In genomic region chr4:149571209-149571608, GRCm38 (mm10) we compare ENCODE assay signal across 10 mouse cellular contexts. TPM values are rescaled to one million over a fixed set of nuclear protein-coding genes. Genes with fewer than 3 reads are reported as not detected.
DNase-seq lines count a peak whose midpoint lies in the region; ATAC-seq and TF ChIP-seq lines count a peak whose summit lies in the region.
"Had no signal": no experiment of that assay in that cellular context is flagged by ENCODE, and none has a peak within 500 bp of the region (broad histone marks: within the 10 kb centered on the region; RNA-seq: fewer than 3 reads in every experiment).

No protein-coding gene starts in this region.

- H3K4me2 ChIP-seq in limb, embryonic 13.5 days (replicated peaks): no peak overlapping the region
- H3K4me2 ChIP-seq in stomach, embryonic 15.5 days: peak overlapping the region; percentile 4; the same call in 1 of the 2 replicates
- H3K4me2 ChIP-seq in neural tube, embryonic 15.5 days: no peak overlapping the region

- intact Hi-C loops in gastrocnemius, adult 2 months (cut with DNase I): no loop called here
- intact Hi-C loops in gastrocnemius, postnatal 14 days (cut with DNase I; ENCODE audit: low total_unique reads): no loop called here

- DNase-seq in gastrocnemius, adult 2 months: no peak
- no peak for DNase-seq in gastrocnemius, postnatal 14 days
- DNase-seq in limb, embryonic 10.5 days (ENCODE audit: low spot score): no peak
- DNase-seq in large intestine, adult 2 months (ENCODE audit: low read depth, low spot score): peak; percentile 67
- DNase-seq in layer of hippocampus, adult 11-12 months (ENCODE audit: low spot score): no peak
- DNase-seq: layer of hippocampus, postnatal 36 days had no signal

- H3K4me1 ChIP-seq in limb, embryonic 13.5 days: peaks cover 33% of the 10 kb centered on the region
- peaks cover 35% of the 10 kb centered on the region for H3K4me1 ChIP-seq in limb, embryonic 10.5 days
- peaks cover 42% of the 10 kb centered on the region for H3K4me1 ChIP-seq in stomach, embryonic 15.5 days
- H3K4me1 ChIP-seq in neural tube, embryonic 15.5 days: peaks cover 8% of the 10 kb centered on the region

- ATAC-seq in limb, embryonic 13.5 days (ENCODE audit: low FRiP score, low read depth): no peak
- ATAC-seq in stomach, embryonic 15.5 days (ENCODE audit: insufficient read depth, low FRiP score, low read depth): peak; percentile 20; the same call in 1 of the 2 replicates
- no peak for ATAC-seq in neural tube, embryonic 15.5 days (ENCODE audit: low FRiP score)
- ATAC-seq: forebrain, embryonic 16.5 days had no signal

- H3K9ac ChIP-seq in limb, embryonic 13.5 days: peak overlapping the region; percentile 39
- no peak overlapping the region for H3K9ac ChIP-seq in stomach, embryonic 15.5 days
- no peak overlapping the region for H3K9ac ChIP-seq in neural tube, embryonic 15.5 days (replicated peaks)

- peak overlapping the region; percentile 55 for H3K4me3 ChIP-seq in gastrocnemius, adult 2 months
- no peak overlapping the region for H3K4me3 ChIP-seq in limb, embryonic 13.5 days
- H3K4me3 ChIP-seq in limb, embryonic 10.5 days: no peak overlapping the region
- no peak overlapping the region for H3K4me3 ChIP-seq in stomach, embryonic 15.5 days (replicated peaks)
- H3K4me3 ChIP-seq in neural tube, embryonic 15.5 days (replicated peaks): no peak overlapping the region

- 80% methylated on average over 5 of the region's 5 CpGs for WGBS in limb, embryonic 13.5 days
- 82% methylated on average over 5 of the region's 5 CpGs for WGBS in limb, embryonic 10.5 days
- 25% methylated on average over 5 of the region's 5 CpGs for WGBS in large intestine, adult 2 months
- WGBS in stomach, embryonic 15.5 days: 62% methylated on average over 5 of the region's 5 CpGs
- 85% methylated on average over 5 of the region's 5 CpGs for WGBS in neural tube, embryonic 15.5 days

- no peaks in the 10 kb centered on the region for H3K9me3 ChIP-seq in limb, embryonic 13.5 days
- H3K9me3 ChIP-seq in limb, embryonic 10.5 days (replicated peaks): no peaks in the 10 kb centered on the region
- H3K9me3 ChIP-seq in stomach, embryonic 15.5 days: no peaks in the 10 kb centered on the region
- H3K9me3 ChIP-seq in neural tube, embryonic 15.5 days (replicated peaks): no peaks in the 10 kb centered on the region

- no peaks in the 10 kb centered on the region for H3K36me3 ChIP-seq in limb, embryonic 13.5 days
- peaks cover 2% of the 10 kb centered on the region; the same call in 1 of the 2 replicates for H3K36me3 ChIP-seq in limb, embryonic 10.5 days
- no peaks in the 10 kb centered on the region for H3K36me3 ChIP-seq in stomach, embryonic 15.5 days
- no peaks in the 10 kb centered on the region for H3K36me3 ChIP-seq in neural tube, embryonic 15.5 days

- peak overlapping the region; percentile 81 for H3K27ac ChIP-seq in gastrocnemius, adult 2 months
- H3K27ac ChIP-seq in limb, embryonic 13.5 days: 0 out of 2 replicates have a peak overlapping the region, but pooled peaks have one; percentile 15
- H3K27ac ChIP-seq in limb, embryonic 10.5 days: no peak overlapping the region
- peak overlapping the region; percentile 73 for H3K27ac ChIP-seq in stomach, embryonic 15.5 days
- H3K27ac ChIP-seq in neural tube, embryonic 15.5 days (replicated peaks): no peak overlapping the region

- TF ChIP-seq CTCF in gastrocnemius, adult 2 months (IDR thresholded peaks at IDR 0.05): no peak

- no peaks in the 10 kb centered on the region for H3K27me3 ChIP-seq in limb, embryonic 13.5 days
- H3K27me3 ChIP-seq in limb, embryonic 10.5 days (ENCODE audit: low read depth, poor library complexity, severe bottlenecking): peaks cover 21% of the 10 kb centered on the region; the same call in 1 of the 2 replicates
- no peaks in the 10 kb centered on the region for H3K27me3 ChIP-seq in stomach, embryonic 15.5 days (replicated peaks)
- no peaks in the 10 kb centered on the region for H3K27me3 ChIP-seq in neural tube, embryonic 15.5 days (replicated peaks)

RNA-seq across cellular contexts. Expression of gene Clstn1, which starts 15.1 kb away (rescaled TPM):
- total RNA-seq in gastrocnemius, adult 2 months (2021): 10 to 100 TPM; 24.0 to 38.2 TPM
- total RNA-seq in gastrocnemius, postnatal 14 days (2021): 10 to 100 TPM; 42.0 to 56.1 TPM
- polyA plus RNA-seq in limb, embryonic 13.5 days (2015; fragmentation: Nextera tagmentation; extraction: Ambion mirVana): 45.2 and 48.1 TPM in 2 replicates
- polyA plus RNA-seq in limb, embryonic 10.5 days (2016; fragmentation: Nextera tagmentation; extraction: Ambion mirVana): 34.8 and 41.2 TPM in 2 replicates
- polyA plus RNA-seq in large intestine, adult 2 months (2012; rRNA removed): 51.5 and 58.3 TPM in 2 replicates
- polyA plus RNA-seq in stomach, embryonic 15.5 days (2015; fragmentation: Nextera tagmentation; extraction: Ambion mirVana): 47.0 and 48.4 TPM in 2 replicates
- 142 and 188 TPM in 2 replicates for polyA plus RNA-seq in neural tube, embryonic 15.5 days (2015; fragmentation: Nextera tagmentation; extraction: Ambion mirVana)

RNA-seq across cellular contexts. Expression of gene Ctnnbip1, which starts 53.2 kb away (rescaled TPM):
- total RNA-seq in gastrocnemius, adult 2 months (2021): 10 to 100 TPM; 19.0 to 21.4 TPM
- 10 to 100 TPM; 40.4 to 41.3 TPM for total RNA-seq in gastrocnemius, postnatal 14 days (2021)
- polyA plus RNA-seq in limb, embryonic 13.5 days (2015; fragmentation: Nextera tagmentation; extraction: Ambion mirVana): 80.3 and 83.9 TPM in 2 replicates
- 67.1 and 78.4 TPM in 2 replicates for polyA plus RNA-seq in limb, embryonic 10.5 days (2016; fragmentation: Nextera tagmentation; extraction: Ambion mirVana)
- 22.5 and 27.7 TPM in 2 replicates for polyA plus RNA-seq in large intestine, adult 2 months (2012; rRNA removed)
- 47.5 and 47.9 TPM in 2 replicates for polyA plus RNA-seq in stomach, embryonic 15.5 days (2015; fragmentation: Nextera tagmentation; extraction: Ambion mirVana)
- polyA plus RNA-seq in neural tube, embryonic 15.5 days (2015; fragmentation: Nextera tagmentation; extraction: Ambion mirVana): 92.7 and 103 TPM in 2 replicates

Comparison
In these comparisons a context has a peak if more than half of its experiments do, and no peak if none do; other contexts are left out.
1. H3K27ac ChIP-seq: peak in gastrocnemius, adult 2 months (single experiment), limb, embryonic 13.5 days (single experiment) and stomach, embryonic 15.5 days (single experiment); none in limb, embryonic 10.5 days (single experiment) and neural tube, embryonic 15.5 days (single experiment).